Mouse (Mus musculus) neural tube, embryonic 15.5 days (tissue): ENCODE measurements around the gene Gm12184. TPM values are rescaled to one million over a fixed set of nuclear protein-coding genes. Genes with fewer than 3 reads are reported as not detected.
"Not testable (repeated sequence)": the region's sequence is repeated elsewhere in the genome, so short reads cannot be mapped to it uniquely, and the experiment has no call there.

Source experiments
- ATAC-seq: fragments of 200-750 bp; cut with Nextera tagmentation; 2 replicates; pipeline ENCODE4 v1.8.0; 2017; ENCODE audit warnings: mild to moderate bottlenecking, moderate TSS enrichment, moderate library complexity; ENCODE audit not compliant: low FRiP score
- H3K27ac ChIP-seq: fragments of 300-500 bp; sonication (generic); replicated peaks from 2 replicates; pipeline ENCODE4 v1.5.1; 2015; ENCODE audit warnings: mild to moderate bottlenecking, inconsistent platforms
- H3K27me3 ChIP-seq: fragments of 300-500 bp; sonication (generic); replicated peaks from 2 replicates; pipeline ENCODE4 v1.6.1; 2015; ENCODE audit warnings: inconsistent platforms
- H3K36me3 ChIP-seq: fragments of 300-500 bp; sonication (generic); 2 replicates; pipeline ENCODE4 v1.6.1; 2015; ENCODE audit warnings: inconsistent platforms
- H3K4me1 ChIP-seq: fragments of 300-500 bp; sonication (generic); 2 replicates; pipeline ENCODE4 v1.6.1; 2015; ENCODE audit warnings: inconsistent platforms
- H3K4me2 ChIP-seq: fragments of 300-500 bp; sonication (generic); 2 replicates; pipeline ENCODE4 v1.6.1; 2015; ENCODE audit warnings: inconsistent platforms, mild to moderate bottlenecking, moderate library complexity
- H3K4me3 ChIP-seq: fragments of 300-500 bp; sonication (generic); replicated peaks from 2 replicates; pipeline ENCODE4 v1.5.1; 2015; ENCODE audit warnings: mild to moderate bottlenecking, inconsistent platforms
- H3K9ac ChIP-seq: fragments of 300-500 bp; sonication (generic); replicated peaks from 2 replicates; pipeline ENCODE4 v1.6.1; 2015; ENCODE audit warnings: mild to moderate bottlenecking, inconsistent platforms
- H3K9me3 ChIP-seq: fragments of 300-500 bp; sonication (generic); replicated peaks from 2 replicates; pipeline ENCODE4 v1.6.1; 2016; ENCODE audit warnings: inconsistent platforms
- WGBS: fragments of 180-500 bp; shearing (Covaris S2); methylation state at CpG from one replicate; pipeline ENCODE4 v1.1.7; 2015; ENCODE audit warnings: mixed read lengths; 5-methylcytosine and 5-hydroxymethylcytosine counted together
- polyA plus RNA-seq: library from polyadenylated mRNA; unstranded; fragments of >200 nt; fragmentation: Nextera tagmentation; extraction: Ambion mirVana; gene quantifications from 2 replicates; pipeline ENCODE4 v1.2.1, GENCODE M21; 2015

The Gm12184 gene
- polyA plus RNA-seq, 1 experiment from 2014 or later = 3.3 TPM

- 91% methylated on average over 7 of the region's 7 CpGs for WGBS
- no peak for ATAC-seq
Observed at GRCm38 (mm10) chr11:48795221-48795620, 31.2 kb downstream of the Gm12184 start.

GRCm38 (mm10) chr11:48793184-48793583, 33.3 kb downstream of the Gm12184 start:
- WGBS = 97% methylated on average over 3 of the region's 3 CpGs
- H3K4me2 ChIP-seq = no peak overlapping the region
- ATAC-seq = no peak
- H3K36me3 ChIP-seq = no peaks in the 10 kb centered on the region
- H3K27me3 ChIP-seq = no peaks in the 10 kb centered on the region
- no peaks in the 10 kb centered on the region for H3K9me3 ChIP-seq
- H3K4me1 ChIP-seq = peaks cover 19% of the 10 kb centered on the region
- H3K9ac ChIP-seq = no peak overlapping the region
- no peak overlapping the region for H3K27ac ChIP-seq
- no peak overlapping the region for H3K4me3 ChIP-seq

More at GRCm38 (mm10) chr11:48795221-48795620, 31.2 kb downstream of the Gm12184 start:
- Histone ChIP-seq H3K4me1 (peaks cover 24% of the 10 kb centered on the region), H3K27me3 (no peaks in the 10 kb centered on the region), H3K27ac (no peak overlapping the region), H3K36me3 (no peaks in the 10 kb centered on the region), H3K4me2 (no peak overlapping the region), H3K4me3 (no peak overlapping the region), H3K9me3 (no peaks in the 10 kb centered on the region), H3K9ac (no peak overlapping the region)

GRCm38 (mm10) chr11:48791894-48792293, 34.6 kb downstream of the Gm12184 start:
- peaks cover 14% of the 10 kb centered on the region; the same call in 1 of the 2 replicates for H3K4me1 ChIP-seq
- not testable (repeated sequence) for H3K36me3 ChIP-seq, H3K27me3 ChIP-seq, H3K9me3 ChIP-seq, H3K27ac ChIP-seq, H3K4me2 ChIP-seq, H3K4me3 ChIP-seq, H3K9ac ChIP-seq, ATAC-seq
- 91% methylated on average over 9 of the region's 9 CpGs for WGBS

- Histone ChIP-seq H3K27me3 (no peaks in the 10 kb centered on the region), H3K36me3 (no peaks in the 10 kb centered on the region), H3K4me2 (0 out of 2 replicates have a peak overlapping the region, but pooled peaks have one; percentile 56), H3K9me3 (no peaks in the 10 kb centered on the region), H3K27ac (no peak overlapping the region), H3K4me3 (no peak overlapping the region), H3K9ac (no peak overlapping the region), H3K4me1 (peaks cover 14% of the 10 kb centered on the region; the same call in 1 of the 2 replicates)
- no peak for ATAC-seq
- WGBS = 42% methylated on average over 8 of the region's 8 CpGs
Observed at GRCm38 (mm10) chr11:48790946-48791345, 35.5 kb downstream of the Gm12184 start.

- H3K27ac ChIP-seq = no peak overlapping the region
- peak overlapping the region; percentile 56 for H3K4me2 ChIP-seq
- peak; percentile 70 for ATAC-seq
- no peak overlapping the region for H3K9ac ChIP-seq
- no peaks in the 10 kb centered on the region for H3K9me3 ChIP-seq
- H3K27me3 ChIP-seq = no peaks in the 10 kb centered on the region
- H3K4me3 ChIP-seq = peak overlapping the region; percentile 27
- peaks cover 14% of the 10 kb centered on the region; the same call in 1 of the 2 replicates for H3K4me1 ChIP-seq
- WGBS = 17% methylated on average over 20 of the region's 20 CpGs
- H3K36me3 ChIP-seq = no peaks in the 10 kb centered on the region
Observed at GRCm38 (mm10) chr11:48789973-48790823, 36.3 kb downstream of the Gm12184 start.

- H3K36me3 ChIP-seq = no peaks in the 10 kb centered on the region
- ATAC-seq = no peak
- H3K9ac ChIP-seq = no peak overlapping the region
- 90% methylated on average over 5 of the region's 5 CpGs for WGBS
- no peak overlapping the region for H3K4me2 ChIP-seq
- H3K9me3 ChIP-seq = no peaks in the 10 kb centered on the region
- peaks cover 14% of the 10 kb centered on the region; the same call in 1 of the 2 replicates for H3K4me1 ChIP-seq
- H3K4me3 ChIP-seq = no peak overlapping the region
- H3K27ac ChIP-seq = no peak overlapping the region
- no peaks in the 10 kb centered on the region for H3K27me3 ChIP-seq
Observed at GRCm38 (mm10) chr11:48789215-48789614, 37.2 kb downstream of the Gm12184 start.

GRCm38 (mm10) chr11:48788311-48789089, 38.0 kb downstream of the Gm12184 start:
- Histone ChIP-seq H3K27ac (peak overlapping the region; percentile 42), H3K9ac (peak overlapping the region; percentile 45), H3K4me1 (peaks cover 14% of the 10 kb centered on the region; the same call in 1 of the 2 replicates), H3K9me3 (no peaks in the 10 kb centered on the region), H3K4me2 (peak overlapping the region; percentile 65), H3K4me3 (peak overlapping the region; percentile 41), H3K36me3 (no peaks in the 10 kb centered on the region), H3K27me3 (no peaks in the 10 kb centered on the region)
- peak; percentile 80 for ATAC-seq
- WGBS = 9% methylated on average over 16 of the region's 16 CpGs

- H3K4me3 ChIP-seq = peak overlapping the region; percentile 41
- ATAC-seq = peak; percentile 71; the same call in 1 of the 2 replicates
- no peaks in the 10 kb centered on the region for H3K36me3 ChIP-seq
- 0 out of 2 replicates have a peak overlapping the region, but pooled peaks have one; percentile 45 for H3K9ac ChIP-seq
- no peaks in the 10 kb centered on the region for H3K9me3 ChIP-seq
- peak overlapping the region; percentile 65 for H3K4me2 ChIP-seq
- peaks cover 14% of the 10 kb centered on the region; the same call in 1 of the 2 replicates for H3K4me1 ChIP-seq
- no peaks in the 10 kb centered on the region for H3K27me3 ChIP-seq
- H3K27ac ChIP-seq = peak overlapping the region; percentile 42; the same call in 1 of the 2 replicates
- 45% methylated on average over 10 of the region's 10 CpGs for WGBS
Observed at GRCm38 (mm10) chr11:48787455-48788211, 38.8 kb downstream of the Gm12184 start.

GRCm38 (mm10) chr11:48782243-48782642, 44.2 kb downstream of the Gm12184 start:
- no peaks in the 10 kb centered on the region for H3K36me3 ChIP-seq
- WGBS = 89% methylated on average over 4 of the region's 4 CpGs
- no peak for ATAC-seq

GRCm38 (mm10) chr11:48779450-48779849, 47.0 kb downstream of the Gm12184 start:
- Histone ChIP-seq H3K4me1 (peaks cover 3% of the 10 kb centered on the region; the same call in 1 of the 2 replicates), H3K27ac (no peak overlapping the region), H3K4me3 (no peak overlapping the region), H3K9me3 (no peaks in the 10 kb centered on the region), H3K9ac (no peak overlapping the region), H3K36me3 (no peaks in the 10 kb centered on the region), H3K27me3 (no peaks in the 10 kb centered on the region; the same call in 1 of the 2 replicates), H3K4me2 (no peak overlapping the region)
- 34% methylated on average over 7 of the region's 7 CpGs for WGBS
- no peak for ATAC-seq

More at GRCm38 (mm10) chr11:48782243-48782642, 44.2 kb downstream of the Gm12184 start:
- H3K27me3 ChIP-seq = no peaks in the 10 kb centered on the region; the same call in 1 of the 2 replicates
- no peak overlapping the region for H3K9ac ChIP-seq
- no peak overlapping the region for H3K4me3 ChIP-seq
- H3K4me1 ChIP-seq = no peaks in the 10 kb centered on the region
- H3K27ac ChIP-seq = no peak overlapping the region
- no peak overlapping the region for H3K4me2 ChIP-seq
- H3K9me3 ChIP-seq = no peaks in the 10 kb centered on the region

- Histone ChIP-seq H3K9ac (no peak overlapping the region), H3K4me2 (no peak overlapping the region), H3K27me3 (no peaks in the 10 kb centered on the region; the same call in 1 of the 2 replicates), H3K9me3 (no peaks in the 10 kb centered on the region), H3K4me1 (peaks cover 3% of the 10 kb centered on the region; the same call in 1 of the 2 replicates), H3K27ac (no peak overlapping the region), H3K36me3 (no peaks in the 10 kb centered on the region), H3K4me3 (no peak overlapping the region)
- 91% methylated on average over 9 of the region's 9 CpGs for WGBS
- ATAC-seq = no peak
Observed at GRCm38 (mm10) chr11:48777303-48777702, 49.2 kb downstream of the Gm12184 start.
